Mouse (Mus musculus) cerebellum, adult 9-10 months (tissue): Measurements from ENCODE around the gene Hfm1.

ENCODE experiments used
- DNase-seq: peaks from one replicate; pipeline ENCODE4 v3.0.0; 2022

Hfm1 gene

GRCm38 (mm10) chr5:106925488-106926368 is at the start of gene Hfm1:
Gene Hfm1, minus strand, starts transcription at chr5:106926321.
- DNase-seq, result peak; percentile 69

DNA sequence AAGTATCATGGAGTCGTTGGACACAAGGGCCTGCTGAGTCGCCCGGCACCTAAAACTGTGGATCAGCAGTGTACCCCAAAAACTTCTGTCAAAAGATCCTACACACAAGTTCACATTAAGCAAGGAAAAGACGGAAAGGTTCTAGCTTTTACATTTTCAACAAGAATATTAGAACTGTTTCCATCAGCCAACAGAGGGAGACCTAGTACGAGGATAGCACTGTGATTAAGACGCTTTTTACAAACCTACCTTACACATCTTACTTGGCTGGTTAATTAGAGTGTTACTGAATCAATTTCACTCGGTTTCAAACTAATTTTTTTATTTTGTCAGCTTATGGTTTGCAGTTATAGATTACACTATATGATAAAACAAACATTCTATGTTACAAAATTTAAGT is 47.8 kb upstream of the Hfm1 start:
- DNase-seq, result no peak

DNA sequence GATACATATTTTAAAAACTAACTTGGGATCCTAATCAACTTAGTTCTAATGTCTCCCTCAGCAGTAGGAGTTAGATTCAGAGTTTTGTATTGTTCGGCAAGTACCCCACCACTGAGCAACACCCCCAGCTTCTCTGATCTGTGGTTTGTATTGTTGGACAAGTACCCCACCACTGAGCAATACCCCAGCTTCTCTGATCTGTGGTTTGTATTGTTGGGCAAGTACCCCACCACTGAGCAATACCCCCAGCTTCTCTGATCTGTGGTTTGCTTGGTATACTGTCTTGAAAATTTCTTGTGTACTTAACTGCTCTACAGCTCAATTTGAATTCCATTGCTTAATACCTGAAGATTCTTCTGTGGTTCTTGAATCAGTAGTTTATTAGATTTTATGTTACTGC is 41.5 kb upstream of the Hfm1 start:
- DNase-seq, result no peak

GRCm38 (mm10) chr5:106966443-106966842 is 40.3 kb upstream of the Hfm1 start:
- no peak for DNase-seq

GRCm38 (mm10) chr5:106964513-106965014 is 38.4 kb upstream of the Hfm1 start:
- DNase-seq, result no peak

GRCm38 (mm10) chr5:106963584-106964512 is 37.7 kb upstream of the Hfm1 start, which contains the start of gene Cdc7:
Gene Cdc7, plus strand, starts transcription at chr5:106964322.
- peak; percentile 93 for DNase-seq

DNA sequence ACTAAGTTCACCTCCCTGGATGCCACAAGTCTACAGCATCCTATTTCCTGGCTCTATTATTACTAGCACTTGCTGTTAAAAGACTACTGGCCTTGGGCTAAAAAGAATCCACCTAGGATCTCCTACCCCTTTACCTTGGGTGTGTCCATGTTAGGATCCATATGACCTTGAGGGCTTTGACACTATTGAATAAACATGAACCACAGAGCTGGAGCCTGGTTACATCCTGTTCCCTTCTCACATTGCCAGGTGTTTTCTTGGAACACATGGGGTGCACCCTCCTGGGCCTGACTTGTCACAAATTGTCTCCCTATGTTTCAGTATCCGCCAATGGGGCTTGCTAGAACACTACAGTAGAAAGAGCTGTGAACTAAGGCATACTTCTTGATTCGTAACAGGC is 34.3 kb upstream of the Hfm1 start:
- no peak for DNase-seq

GRCm38 (mm10) chr5:106959031-106959430 is 32.9 kb upstream of the Hfm1 start:
- DNase-seq, result no peak

DNA sequence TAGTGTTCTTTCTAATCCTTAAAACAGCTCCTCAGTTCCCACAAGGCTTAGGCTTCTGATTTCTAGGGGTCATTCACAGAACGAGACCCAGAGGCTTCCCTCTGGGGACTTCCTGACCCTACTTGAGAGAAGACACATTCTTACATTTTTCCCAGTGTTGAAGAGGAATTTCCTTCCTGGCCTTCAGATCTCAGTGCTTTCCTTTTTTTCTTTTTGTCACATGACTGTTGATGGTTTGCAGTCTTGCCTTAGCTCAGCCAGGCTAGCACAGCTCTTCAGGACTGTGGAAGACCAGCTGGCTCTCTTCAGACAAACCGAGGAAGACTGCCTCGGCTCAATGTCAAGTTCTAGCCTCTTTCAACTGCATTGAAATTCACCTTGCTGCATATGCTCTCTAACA is 30.3 kb upstream of the Hfm1 start:
- DNase-seq, result no peak

DNA sequence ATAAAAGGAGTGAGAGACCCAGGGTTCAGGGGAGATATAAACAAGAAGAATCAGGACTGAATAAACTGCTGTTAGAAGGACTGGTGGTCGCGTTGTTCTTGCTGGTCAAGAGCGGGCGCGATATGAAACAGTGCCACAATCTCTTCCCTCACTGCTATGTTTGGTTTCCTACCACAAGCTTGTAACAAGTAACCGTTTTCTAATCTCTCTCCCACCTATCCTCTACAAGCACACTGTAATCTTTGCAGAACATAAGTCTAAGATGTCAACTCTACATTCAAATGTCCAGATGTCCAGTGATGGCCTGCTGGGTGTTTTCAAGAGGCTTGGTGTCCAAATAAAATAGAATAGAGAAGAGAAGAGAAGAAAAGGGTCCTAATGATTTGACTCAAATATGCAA is 22.6 kb upstream of the Hfm1 start:
- DNase-seq, result no peak

GRCm38 (mm10) chr5:106946342-106946741 is 20.2 kb upstream of the Hfm1 start:
- no peak for DNase-seq

DNA sequence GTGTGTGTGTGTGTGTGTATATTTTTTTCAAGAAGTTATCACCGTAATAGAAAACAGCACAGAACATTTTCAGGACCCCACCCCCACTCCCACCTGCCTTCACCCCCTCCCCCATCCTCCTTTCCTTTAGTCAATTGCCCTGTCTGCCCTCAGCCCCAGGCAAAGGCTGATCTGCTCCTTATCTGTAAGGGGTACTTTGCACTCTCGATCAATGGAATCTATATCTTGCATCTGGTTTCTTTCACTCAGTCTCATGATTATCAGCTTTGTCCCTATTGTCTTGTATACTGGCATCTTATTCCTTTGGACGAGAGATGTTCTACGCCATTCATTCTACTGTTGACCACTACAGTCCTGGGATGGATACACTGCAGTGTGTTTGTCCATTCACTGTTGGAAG is 1.9 kb upstream of the Hfm1 start:
- DNase-seq, result no peak

- peak; percentile 24 for DNase-seq
Measured at GRCm38 (mm10) chr5:106926369-106926686, 207 bp upstream of the Hfm1 start.

- DNase-seq, result no peak
Measured at GRCm38 (mm10) chr5:106919315-106919714, 6.8 kb downstream of the Hfm1 start.

- no peak for DNase-seq
Measured at GRCm38 (mm10) chr5:106896879-106897278, 29.2 kb downstream of the Hfm1 start.

GRCm38 (mm10) chr5:106891773-106892172 is 34.3 kb downstream of the Hfm1 start:
- DNase-seq, result peak; percentile 79

GRCm38 (mm10) chr5:106887303-106888071 is 38.6 kb downstream of the Hfm1 start:
- no peak for DNase-seq

GRCm38 (mm10) chr5:106885517-106885916 is 40.6 kb downstream of the Hfm1 start:
- no peak for DNase-seq

DNA sequence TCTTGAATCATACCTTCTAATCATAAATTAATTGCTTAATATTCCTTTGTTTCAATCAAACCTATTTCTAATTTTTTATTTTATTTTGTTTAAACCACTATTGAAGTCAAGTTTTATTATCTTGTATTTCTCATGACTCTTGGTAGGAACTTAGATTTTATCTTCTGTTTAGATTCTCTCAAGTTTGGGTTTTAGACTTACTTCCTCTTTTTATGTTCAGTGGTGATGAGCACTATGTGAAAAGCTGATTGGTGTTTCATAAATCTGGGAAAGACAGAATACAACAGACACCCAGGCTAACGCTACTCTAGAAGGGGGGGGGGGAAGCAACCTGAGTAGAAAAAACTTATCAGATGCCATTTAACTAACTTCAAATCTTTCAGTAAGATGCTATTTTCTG is 49.7 kb downstream of the Hfm1 start:
- DNase-seq, result no peak

GRCm38 (mm10) chr5:106860415-106860814 is 65.7 kb downstream of the Hfm1 start:
- peak; percentile 67 for DNase-seq

GRCm38 (mm10) chr5:106853284-106853683 is 72.8 kb downstream of the Hfm1 start:
- DNase-seq, result no peak

DNA sequence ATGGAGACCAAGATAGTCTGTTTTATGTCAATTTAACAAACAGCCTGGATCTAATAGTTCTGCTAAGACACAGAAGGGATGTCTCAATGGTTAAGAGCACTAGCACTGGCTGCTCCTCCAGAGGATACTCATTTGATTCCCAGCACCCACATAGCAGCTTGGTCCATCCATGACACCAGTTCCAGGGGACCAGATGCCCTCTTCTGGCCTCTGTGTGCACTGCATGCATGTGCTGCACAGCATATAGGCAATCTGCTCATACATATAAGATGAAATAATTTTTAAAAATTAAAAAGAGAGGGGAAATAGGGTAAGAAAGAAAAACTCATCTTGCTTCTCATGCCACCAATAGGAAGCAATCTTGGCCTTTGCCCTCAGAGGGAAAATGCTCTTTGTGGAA is 79.1 kb downstream of the Hfm1 start:
- DNase-seq, result no peak

- DNase-seq, result no peak
Measured at GRCm38 (mm10) chr5:106843906-106844305, 82.2 kb downstream of the Hfm1 start.
